Mouse (Mus musculus) gastrocnemius, postnatal 4 days (tissue): ENCODE data around the gene Rnf39. TPM values are rescaled to one million over a fixed set of nuclear protein-coding genes. Genes with fewer than 3 reads are reported as not detected.
A peak's percentile ranks its signal among the peaks of the same experiment; 100 is the strongest.

ENCODE experiments used
- DNase-seq, 2 experiments: peaks; one replicate each; pipeline ENCODE4 v3.0.0; 2021 to 2022; ENCODE audit warnings: low spot score in 2 of 2, mixed read lengths in 2 of 2
- long read RNA-seq, 2 experiments: library from polyadenylated mRNA; stranded (forward); transcript quantifications; one replicate each; pipeline ENCODE4 v2.0.0; 2021
- total RNA-seq, 2 experiments: library from RNA; stranded (reverse); gene quantifications; 2 replicates each; pipeline ENCODE4 v1.2.3; 2021

The Rnf39 gene
- total RNA-seq = under 1 TPM in 1 of 2 experiments, not detected in 1; 0.29 TPM
- long read RNA-seq, experiment 1, transcript Rnf39-201 (4 exons, 1,579 nt) = major isoform, 6 of 7 reads
- long read RNA-seq, experiment 1, partial matches to known transcripts = 0 of 7 reads
- long read RNA-seq, experiment 1, other reads (novel, unspliced or antisense) = 1 of 7 reads
- long read RNA-seq, experiment 2 = 0 reads

DNA sequence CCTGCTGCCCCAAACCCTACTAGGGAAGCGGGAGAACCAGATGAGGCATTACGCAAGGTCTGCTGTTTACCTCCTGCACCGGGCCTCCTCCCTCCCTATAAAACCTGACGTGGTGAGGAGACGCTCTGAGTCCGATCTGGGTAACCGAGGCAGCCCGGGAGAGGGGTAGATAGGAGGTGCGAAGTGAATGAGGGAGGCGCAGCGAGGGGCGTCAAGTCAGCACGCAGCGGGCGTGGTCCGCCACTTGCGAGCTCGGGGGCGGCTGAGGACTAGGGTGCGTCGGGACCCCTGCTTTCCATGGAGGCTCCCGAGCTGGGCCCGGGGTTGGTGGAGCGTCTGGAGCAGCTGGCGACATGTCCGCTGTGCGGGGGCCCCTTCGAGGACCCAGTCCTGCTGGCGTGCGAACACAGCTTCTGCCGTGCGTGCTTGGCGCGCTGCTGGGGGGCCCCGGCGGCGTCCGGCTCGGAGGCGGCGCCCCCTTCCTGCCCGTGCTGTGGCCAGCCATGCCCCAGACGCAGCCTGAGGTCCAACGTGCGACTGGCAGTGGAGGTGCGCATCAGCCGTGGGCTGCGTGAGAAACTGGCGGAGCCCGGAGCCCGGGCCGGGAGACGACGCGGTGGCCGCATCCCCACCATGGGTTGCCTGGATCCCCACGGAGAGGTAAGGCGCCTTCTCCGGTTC lies at the start of gene Rnf39:
TSS of gene Rnf39 (plus strand) at position 128 of the 681 bp plus-strand sequence.
- DNase-seq = no peak

DNA sequence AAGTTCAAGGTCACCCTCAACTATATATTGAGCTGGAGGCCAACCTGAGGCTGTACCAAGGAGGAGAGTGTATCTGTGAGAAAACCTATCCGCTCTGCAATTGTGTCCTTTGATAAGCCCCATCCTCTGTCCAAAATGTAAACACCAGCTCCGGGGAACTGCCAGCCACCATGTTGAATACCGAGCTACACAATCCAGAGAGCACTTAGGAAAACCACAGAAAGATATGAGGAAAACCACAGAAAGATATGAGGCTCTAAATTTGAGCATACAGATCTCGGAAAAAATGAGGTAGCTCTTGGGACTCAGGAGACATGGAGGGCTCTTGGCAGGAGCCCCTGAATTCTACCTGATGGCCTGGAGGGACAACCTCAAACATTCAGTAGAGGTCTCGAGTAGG lies 49.3 kb upstream of the Rnf39 start:
- no peak for DNase-seq

DNA sequence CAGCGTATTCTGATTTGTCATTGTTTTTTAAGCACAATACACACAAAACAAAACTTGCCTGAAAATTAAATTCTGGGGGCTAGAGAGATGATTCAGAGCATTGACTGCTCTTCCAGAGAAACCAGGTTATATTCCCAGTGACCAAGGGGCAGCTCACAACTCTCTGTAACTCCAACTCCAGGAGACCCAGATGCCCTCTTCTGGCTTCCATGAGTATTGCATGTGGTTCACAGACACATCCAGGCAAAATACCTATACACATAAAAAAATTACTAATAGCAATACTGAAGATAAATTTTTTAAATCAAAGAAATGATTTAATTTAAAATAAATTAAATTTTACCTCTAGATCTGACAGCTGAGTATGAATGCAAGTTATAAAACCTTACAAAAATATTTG lies 46.1 kb upstream of the Rnf39 start:
- DNase-seq = no peak

DNA sequence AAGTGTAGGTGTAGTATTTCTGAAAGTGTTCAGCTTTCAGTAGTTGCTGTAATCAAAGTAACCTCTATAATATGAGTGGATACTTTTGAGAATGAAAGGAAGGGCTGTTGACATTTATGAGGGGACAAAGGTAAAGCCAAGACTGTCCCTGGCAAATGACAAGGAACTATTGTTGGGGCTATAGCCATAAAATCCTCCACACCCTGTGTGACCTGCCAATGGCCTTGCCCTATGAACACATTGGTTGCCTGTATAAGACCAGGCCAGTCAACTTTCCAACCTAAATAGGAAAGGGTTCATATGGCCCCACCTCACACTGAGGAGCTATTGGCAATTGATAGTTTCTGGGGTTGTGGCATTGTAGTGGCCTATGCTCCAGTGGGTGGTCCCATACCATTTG lies 45.7 kb upstream of the Rnf39 start:
- DNase-seq = no peak

GRCm38 (mm10) chr17:36897552-36898205 lies 45.0 kb upstream of the Rnf39 start, which contains the start of gene Trim31:
TSS of gene Trim31 (plus strand) at chr17:36898118.
- DNase-seq = no peak

GRCm38 (mm10) chr17:36899376-36899775 lies 43.3 kb upstream of the Rnf39 start:
- DNase-seq = no peak

DNA sequence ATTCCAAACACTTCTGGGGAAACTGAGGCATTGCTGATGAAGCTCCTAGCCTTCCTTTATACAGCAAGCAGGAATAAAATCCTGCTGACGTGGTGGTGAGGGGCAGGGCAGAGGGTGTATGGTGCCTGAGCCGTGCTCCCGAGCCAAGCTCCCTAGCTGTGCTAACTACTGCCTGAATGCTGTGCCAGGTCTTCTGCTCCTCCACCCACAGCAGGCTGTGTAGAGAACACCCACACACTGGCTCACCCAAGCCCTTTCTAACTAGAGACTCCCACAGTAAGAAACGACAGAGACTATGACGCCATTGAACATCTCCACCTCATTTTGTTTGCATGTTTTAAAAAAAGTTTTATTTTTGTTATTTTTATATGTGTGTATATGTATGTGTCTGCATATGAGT lies 42.7 kb upstream of the Rnf39 start:
- no peak for DNase-seq

GRCm38 (mm10) chr17:36900691-36901090 lies 42.0 kb upstream of the Rnf39 start:
- no peak for DNase-seq

DNA sequence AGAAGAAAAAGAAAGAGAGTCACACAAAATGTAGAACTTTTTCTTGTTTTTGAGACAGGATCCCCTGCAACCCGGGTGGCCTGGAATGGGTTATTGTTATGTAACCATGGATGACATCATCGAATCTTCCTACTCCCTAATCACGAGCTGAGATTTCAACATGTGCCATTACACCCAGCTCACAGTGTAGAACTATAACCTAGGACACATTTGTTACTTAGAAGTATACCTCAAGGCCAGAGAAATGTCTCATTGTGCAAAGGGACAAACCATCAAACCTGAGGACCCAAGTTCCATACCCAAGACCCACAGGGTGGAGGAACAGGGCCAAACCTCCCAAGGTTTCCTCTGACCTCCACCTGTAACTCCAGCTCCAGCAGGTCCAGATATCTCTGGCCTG lies 39.1 kb upstream of the Rnf39 start:
- DNase-seq = no peak

DNA sequence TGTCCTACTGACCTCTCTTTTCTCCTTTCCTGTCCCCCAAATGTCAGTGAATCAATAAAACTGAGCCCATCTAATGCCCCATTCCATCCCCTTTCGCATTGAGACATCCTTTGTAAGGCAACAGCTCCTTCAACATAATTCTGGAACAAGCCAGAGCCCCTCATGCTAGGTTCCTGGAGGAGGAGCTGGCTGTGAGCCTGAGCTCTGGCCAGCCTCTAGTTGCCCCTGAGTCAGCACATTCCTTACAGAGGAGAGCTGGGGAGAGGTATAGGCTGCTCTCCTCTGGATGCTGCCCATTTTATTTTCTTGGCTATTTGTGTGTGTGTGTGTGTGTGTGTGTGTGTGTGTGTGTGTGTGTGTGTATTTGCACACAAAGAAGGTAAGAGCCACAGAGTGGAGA lies 34.5 kb upstream of the Rnf39 start:
- no peak for DNase-seq

GRCm38 (mm10) chr17:36909802-36910201 lies 32.9 kb upstream of the Rnf39 start:
- DNase-seq = no peak

GRCm38 (mm10) chr17:36912031-36912430 lies 30.7 kb upstream of the Rnf39 start:
- no peak for DNase-seq

DNA sequence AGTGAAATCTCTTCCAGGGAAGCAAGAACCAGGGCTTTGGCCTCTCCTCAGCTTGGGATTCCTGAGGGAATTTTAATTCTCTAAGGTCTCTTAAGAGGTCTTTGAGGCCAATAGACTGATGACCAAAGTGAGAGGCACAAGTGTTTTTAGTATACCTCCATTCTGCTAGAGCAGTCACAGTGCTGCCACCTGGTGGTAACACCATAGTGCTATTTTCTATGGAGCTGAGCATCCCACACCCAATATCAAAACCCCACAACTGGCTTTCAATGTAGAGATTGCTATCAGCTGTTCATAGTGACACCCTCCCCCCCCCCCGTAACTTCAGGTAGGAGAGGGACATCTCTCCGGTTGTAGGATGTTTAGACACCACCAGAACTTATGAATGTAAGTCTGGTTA lies 28.6 kb upstream of the Rnf39 start:
- DNase-seq = peak; percentile 30 to 76

GRCm38 (mm10) chr17:36915076-36915475 lies 27.6 kb upstream of the Rnf39 start:
- DNase-seq = peak in 1 of 2 experiments; percentile 53

- no peak for DNase-seq
Observed at GRCm38 (mm10) chr17:36920239-36920638, 22.5 kb upstream of the Rnf39 start.

DNA sequence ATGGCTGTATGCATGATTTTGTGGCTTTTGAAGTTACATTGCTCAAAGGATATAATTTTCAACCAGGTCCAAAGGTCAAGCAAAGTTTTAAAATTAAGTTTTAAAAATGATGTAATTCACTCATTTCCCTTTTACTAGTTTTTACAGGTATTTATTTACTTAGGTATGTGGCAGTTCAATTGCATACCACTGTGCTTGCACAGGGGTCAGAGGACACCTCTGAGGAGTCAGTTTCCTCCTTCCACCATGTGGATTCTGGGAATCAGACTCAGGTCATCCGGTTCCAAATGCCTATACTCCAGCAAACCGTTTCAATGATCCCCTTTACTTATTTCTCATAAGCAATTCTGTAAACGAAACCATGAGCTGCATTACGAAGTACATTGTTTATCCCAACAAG lies 20.0 kb upstream of the Rnf39 start:
- DNase-seq = no peak

GRCm38 (mm10) chr17:36923491-36923890 lies 19.2 kb upstream of the Rnf39 start:
- DNase-seq = no peak

DNA sequence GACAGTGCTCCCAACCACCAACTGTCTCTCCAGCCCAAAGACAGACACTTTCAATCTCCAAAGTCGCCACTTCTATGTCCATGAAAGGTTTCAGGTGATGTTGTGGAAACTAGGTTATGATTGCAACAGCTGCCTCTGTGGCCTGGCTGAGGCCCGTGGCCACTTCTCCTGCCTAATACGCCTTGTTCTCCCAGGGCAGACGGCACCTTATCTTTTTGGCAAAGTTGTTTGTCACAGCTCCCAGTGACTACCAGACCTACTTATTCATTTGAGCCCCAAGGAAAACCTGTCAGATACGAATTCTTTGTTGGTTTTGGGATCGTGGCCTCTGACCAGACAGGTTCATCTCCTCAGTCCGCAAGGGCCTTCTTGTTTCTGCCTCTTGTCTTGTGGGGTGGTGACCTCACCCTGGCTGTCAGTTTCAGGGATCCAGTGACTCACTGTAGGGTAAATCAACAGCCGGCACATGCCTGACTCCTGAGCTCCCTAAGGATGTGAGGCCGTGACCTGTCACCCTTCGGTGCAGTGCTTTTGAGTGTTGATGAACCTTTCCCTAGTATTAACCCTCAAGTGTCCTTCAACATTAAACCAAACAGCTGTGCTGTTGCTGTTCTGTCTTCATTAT lies 15.1 kb upstream of the Rnf39 start:
- DNase-seq = no peak

DNA sequence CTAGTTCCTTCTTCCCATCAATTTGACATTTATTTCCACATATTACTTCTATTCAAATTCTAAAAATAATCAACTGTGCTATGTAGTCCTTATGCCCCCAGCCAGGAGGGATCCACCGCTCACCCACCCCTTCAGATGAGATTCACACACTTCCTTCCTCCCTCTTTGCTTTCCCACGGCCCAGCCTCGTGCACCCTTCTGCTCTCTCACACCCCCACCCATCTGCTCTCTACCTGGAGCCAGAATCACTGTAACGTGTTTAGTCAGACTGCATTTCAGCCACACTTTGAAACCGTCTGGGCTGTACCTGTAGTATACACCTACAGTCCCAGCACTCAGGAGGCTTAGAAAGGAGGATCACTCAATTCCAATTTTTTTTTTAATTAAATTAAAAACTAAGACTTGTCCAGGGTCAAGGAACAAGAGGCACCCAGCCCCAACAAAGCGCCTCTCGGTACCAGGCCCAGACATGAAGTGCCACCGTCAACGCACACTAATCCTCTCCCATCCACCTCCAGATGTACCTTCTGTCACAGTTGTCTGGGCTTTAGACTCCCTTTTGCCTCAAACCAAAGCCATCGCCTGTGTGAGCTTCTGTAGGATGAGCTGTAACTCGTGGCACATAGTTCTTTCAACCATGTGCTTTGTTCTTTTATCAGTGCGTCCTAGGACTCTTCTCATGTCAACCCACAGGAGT lies 13.3 kb upstream of the Rnf39 start:
- no peak for DNase-seq

DNA sequence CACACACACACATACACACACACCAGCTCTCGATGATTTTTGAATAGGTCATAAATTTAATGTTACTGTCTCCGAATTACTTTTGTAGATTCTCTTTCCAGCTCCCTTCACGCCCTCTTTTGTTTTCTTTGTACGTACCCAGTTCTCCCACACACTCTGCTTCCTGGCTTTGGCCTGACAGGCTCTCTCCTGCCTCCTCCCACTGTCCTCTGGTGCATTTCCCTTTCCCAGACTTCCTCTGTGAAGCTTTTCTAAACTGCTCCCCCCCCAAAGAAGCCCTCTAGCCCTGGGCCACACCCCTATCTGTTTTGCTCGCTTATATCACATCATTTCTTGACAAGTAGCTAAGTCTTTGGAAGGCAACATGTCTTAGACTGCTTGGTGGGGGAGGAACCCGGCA lies 12.5 kb upstream of the Rnf39 start:
- DNase-seq = no peak

DNA sequence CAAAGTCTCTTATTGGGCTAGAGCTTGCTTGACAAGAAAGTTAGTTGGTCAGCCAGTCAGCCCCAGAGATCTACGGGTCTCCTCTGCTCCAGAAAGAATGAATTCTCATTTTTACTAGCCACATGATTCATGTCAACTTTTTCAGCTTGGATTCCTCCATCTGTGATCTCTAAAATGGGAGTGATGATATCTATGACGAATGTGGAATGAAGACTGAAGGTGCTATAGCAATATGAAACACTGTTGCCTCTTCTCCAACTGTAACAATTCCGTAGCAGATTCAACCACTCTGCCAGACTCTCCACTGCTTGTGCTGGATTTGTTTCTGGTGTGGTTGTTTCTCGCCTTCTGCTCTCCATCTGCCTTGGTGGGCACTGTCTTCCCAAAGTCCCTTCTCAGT lies 11.6 kb upstream of the Rnf39 start:
- DNase-seq = no peak

DNA sequence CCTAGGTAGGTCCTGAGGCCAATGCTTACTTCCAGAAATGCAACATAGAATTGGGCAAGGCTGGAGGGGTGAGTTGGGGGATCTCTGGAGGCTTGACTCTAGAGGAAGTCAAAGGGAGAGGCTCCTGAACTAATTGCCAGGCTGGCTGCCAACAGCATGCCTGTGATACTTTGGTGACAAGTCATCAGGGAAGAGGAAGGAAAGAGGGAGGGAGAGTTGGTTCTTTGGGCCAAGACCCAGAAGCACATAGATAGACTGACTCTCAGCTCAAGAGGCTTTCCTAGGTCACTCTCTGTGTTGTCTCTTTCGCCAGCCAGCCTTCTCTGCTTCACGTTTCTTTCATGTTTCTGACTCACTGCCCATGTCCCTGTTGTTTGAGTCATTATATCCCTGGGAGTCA lies 10.9 kb upstream of the Rnf39 start:
- DNase-seq = no peak
